In the genomic region with DNA sequence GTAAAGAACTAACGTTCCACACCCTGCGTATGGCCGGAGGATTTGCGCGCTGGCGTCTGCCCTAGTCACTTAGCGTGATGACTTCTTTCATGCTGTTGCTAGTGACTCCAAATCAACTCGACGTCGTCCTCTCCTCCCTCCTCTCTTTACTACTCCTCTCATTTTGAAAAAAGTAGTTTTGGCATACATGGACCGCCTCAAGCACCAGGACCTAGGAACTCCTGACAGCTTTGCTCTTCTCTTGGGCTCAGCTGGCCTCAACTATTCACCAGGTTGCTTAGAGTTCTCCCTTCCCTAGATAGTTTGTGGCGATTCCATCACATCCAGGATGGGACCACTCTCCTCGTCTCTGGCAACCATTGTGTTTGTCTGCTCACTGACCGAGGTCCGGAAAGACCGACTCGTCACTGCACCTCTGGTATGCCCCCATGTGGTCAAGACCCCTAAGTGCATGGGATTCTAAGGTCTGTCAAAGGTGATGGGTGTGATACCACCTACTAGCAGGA, we compare ENCODE assay signal across 7 mouse cellular contexts. TPM values are rescaled to one million over a fixed set of nuclear protein-coding genes. Genes with fewer than 3 reads are reported as not detected.
A peak's percentile ranks its signal among the peaks of the same experiment; 100 is the strongest.
DNase-seq lines count a peak whose midpoint lies in the region; ATAC-seq lines count a peak whose summit lies in the region.

No protein-coding gene starts in this region.

- H3K27ac ChIP-seq in intestine, embryonic 16.5 days (ENCODE audit: low read length), result peak overlapping the region; percentile 91
- H3K27ac ChIP-seq in midbrain, embryonic 11.5 days (ENCODE audit: low read depth, low read length), result peak overlapping the region; percentile 54

- H3K9me3 ChIP-seq in intestine, embryonic 16.5 days (ENCODE audit: control insufficient read depth, low read length), result no peaks in the 10 kb centered on the region
- no peaks in the 10 kb centered on the region for H3K9me3 ChIP-seq in midbrain, embryonic 11.5 days (ENCODE audit: control insufficient read depth, low read length)

- H3K4me1 ChIP-seq in intestine, embryonic 16.5 days (ENCODE audit: control insufficient read depth, insufficient read depth, low read length), result peaks cover 17% of the 10 kb centered on the region
- H3K4me1 ChIP-seq in midbrain, embryonic 11.5 days (ENCODE audit: control insufficient read depth, insufficient read depth, low read length), result peaks cover 3% of the 10 kb centered on the region

- H3K27me3 ChIP-seq in intestine, embryonic 16.5 days (replicated peaks; ENCODE audit: control insufficient read depth, insufficient read depth, low read length), result no peaks in the 10 kb centered on the region
- no peaks in the 10 kb centered on the region for H3K27me3 ChIP-seq in midbrain, embryonic 11.5 days (ENCODE audit: control insufficient read depth, insufficient read depth, low read length)

- H3K4me2 ChIP-seq in intestine, embryonic 16.5 days (ENCODE audit: low read depth, low read length), result peak overlapping the region; percentile 77
- H3K4me2 ChIP-seq in midbrain, embryonic 11.5 days, result peak overlapping the region; percentile 64

- peak; percentile 29 for ATAC-seq in intestine, embryonic 16.5 days
- peak; percentile 22 for ATAC-seq in midbrain, embryonic 11.5 days (ENCODE audit: low FRiP score)

- peak overlapping the region; percentile 68 for H3K9ac ChIP-seq in intestine, embryonic 16.5 days (ENCODE audit: low read depth, low read length)
- peak overlapping the region; percentile 53 for H3K9ac ChIP-seq in midbrain, embryonic 11.5 days (ENCODE audit: low read length)

- under 1% methylated on average over 17 of the region's 17 CpGs for WGBS in intestine, embryonic 16.5 days
- WGBS in midbrain, embryonic 11.5 days, result under 1% methylated on average over 17 of the region's 17 CpGs

- DNase-seq in adrenal gland, adult 8-10 months, result peak; percentile 79
- peak; percentile 81 for DNase-seq in embryo, embryonic 11.5 days (ENCODE audit: low read depth, low spot score)
- peak; percentile 73 to 84 for DNase-seq in gastrocnemius, postnatal 4 days (ENCODE audit: low spot score in 2 of 2)
- peak; percentile 86 for DNase-seq in left cerebral cortex, postnatal 4 days
- peak; percentile 98 for DNase-seq in midbrain, embryonic 11.5 days (ENCODE audit: low spot score, missing footprints)
- DNase-seq in right cerebral cortex, postnatal 4 days, result peak; percentile 58

- H3K4me3 ChIP-seq in intestine, embryonic 16.5 days (ENCODE audit: low read length), result peak overlapping the region; percentile 73
- H3K4me3 ChIP-seq in midbrain, embryonic 11.5 days (ENCODE audit: low read depth, low read length), result peak overlapping the region; percentile 74

- intact Hi-C loops in left cerebral cortex, postnatal 4 days (cut with DNase I), result loop anchor here (2.0 kb wide), 1 partner anchor 75 kb away; no protein-coding TSS in a partner anchor

- no peaks in the 10 kb centered on the region for H3K36me3 ChIP-seq in intestine, embryonic 16.5 days (ENCODE audit: control insufficient read depth, insufficient read depth, low read length)
- no peaks in the 10 kb centered on the region for H3K36me3 ChIP-seq in midbrain, embryonic 11.5 days (ENCODE audit: control insufficient read depth, insufficient read depth, low read length)

RNA-seq across cellular contexts. Expression of a gene that starts 13.2 kb away (rescaled TPM):
- total RNA-seq in adrenal gland, adult 8-10 months (2022), result under 1 TPM in 2 of 4 experiments, not detected in 2; 0.17 to 0.31 TPM
- total RNA-seq in gastrocnemius, postnatal 4 days (2021), result not detected
- 1.1 and 1.4 TPM in 2 replicates for polyA plus RNA-seq in intestine, embryonic 16.5 days (2015; fragmentation: Nextera tagmentation; extraction: Ambion mirVana)
- not detected for total RNA-seq in left cerebral cortex, postnatal 4 days (2021)
- not detected in 2 replicates for polyA plus RNA-seq in midbrain, embryonic 11.5 days (2014; fragmentation: Nextera tagmentation; extraction: Ambion mirVana)

RNA-seq across cellular contexts. Expression of a gene that starts 13.2 kb away (rescaled TPM):
- total RNA-seq in adrenal gland, adult 8-10 months (2022), result under 1 TPM in 1 of 4 experiments, not detected in 3; 0.54 TPM
- total RNA-seq in gastrocnemius, postnatal 4 days (2021), result not detected
- polyA plus RNA-seq in intestine, embryonic 16.5 days (2015; fragmentation: Nextera tagmentation; extraction: Ambion mirVana), result 0.38 TPM in 1 of 2 replicates, not detected in the other
- total RNA-seq in left cerebral cortex, postnatal 4 days (2021), result not detected
- not detected in 2 replicates for polyA plus RNA-seq in midbrain, embryonic 11.5 days (2014; fragmentation: Nextera tagmentation; extraction: Ambion mirVana)

RNA-seq across cellular contexts. Expression of a gene that starts 48.1 kb away (rescaled TPM):
- under 1 TPM in 3 of 4 experiments, not detected in 1; 0.10 to 0.65 (median 0.22) TPM for total RNA-seq in adrenal gland, adult 8-10 months (2022)
- total RNA-seq in gastrocnemius, postnatal 4 days (2021), result under 1 TPM in 1 of 2 experiments, not detected in 1; 0.21 TPM
- 0.22 and 0.40 TPM in 2 replicates for polyA plus RNA-seq in intestine, embryonic 16.5 days (2015; fragmentation: Nextera tagmentation; extraction: Ambion mirVana)
- total RNA-seq in left cerebral cortex, postnatal 4 days (2021), result not detected
- not detected in 2 replicates for polyA plus RNA-seq in midbrain, embryonic 11.5 days (2014; fragmentation: Nextera tagmentation; extraction: Ambion mirVana)

RNA-seq across cellular contexts. Expression of a gene that starts 50.3 kb away (rescaled TPM):
- total RNA-seq in adrenal gland, adult 8-10 months (2022), result 1 to 10 TPM in 1 of 4 experiments, under 1 TPM in 3; 0.22 to 1.0 (median 0.56) TPM
- total RNA-seq in gastrocnemius, postnatal 4 days (2021), result under 1 TPM; 0.15 to 0.16 TPM
- 0.13 and 0.38 TPM in 2 replicates for polyA plus RNA-seq in intestine, embryonic 16.5 days (2015; fragmentation: Nextera tagmentation; extraction: Ambion mirVana)
- total RNA-seq in left cerebral cortex, postnatal 4 days (2021), result not detected
- 0.08 TPM in 1 of 2 replicates, not detected in the other for polyA plus RNA-seq in midbrain, embryonic 11.5 days (2014; fragmentation: Nextera tagmentation; extraction: Ambion mirVana)

RNA-seq across cellular contexts. Expression of a gene that starts 51.6 kb away (rescaled TPM):
- 1 to 10 TPM in 1 of 4 experiments, under 1 TPM in 2, not detected in 1; 0.35 to 1.0 (median 0.59) TPM for total RNA-seq in adrenal gland, adult 8-10 months (2022)
- under 1 TPM; 0.34 TPM for total RNA-seq in gastrocnemius, postnatal 4 days (2021)
- polyA plus RNA-seq in intestine, embryonic 16.5 days (2015; fragmentation: Nextera tagmentation; extraction: Ambion mirVana), result 1.6 and 1.9 TPM in 2 replicates
- 1 to 10 TPM in 1 of 2 experiments, under 1 TPM in 1; 0.64 to 1.0 TPM for total RNA-seq in left cerebral cortex, postnatal 4 days (2021)
- polyA plus RNA-seq in midbrain, embryonic 11.5 days (2014; fragmentation: Nextera tagmentation; extraction: Ambion mirVana), result 0.67 and 0.90 TPM in 2 replicates

Comparison
In these comparisons a context has a peak if more than half of its experiments do, and no peak if none do; other contexts are left out.
1. Peak in every context shown above with its lines: DNase-seq, ATAC-seq, H3K4me3 ChIP-seq and H3K27ac ChIP-seq.